Mouse (Mus musculus) limb, embryonic 15.5 days (tissue): ENCODE measurements around the gene Cbx5. TPM values are rescaled to one million over a fixed set of nuclear protein-coding genes. Genes with fewer than 3 reads are reported as not detected.

Experiments
- ATAC-seq: fragments of 200-750 bp; cut with Nextera tagmentation; 2 replicates; pipeline ENCODE4 v1.8.0; 2017; ENCODE audit warnings: low read depth, moderate TSS enrichment; ENCODE audit not compliant: insufficient number of reproducible peaks, low FRiP score, low TSS enrichment
- H3K27ac ChIP-seq: fragments of 300-500 bp; sonication (generic); 2 replicates; pipeline ENCODE4 v1.5.1; 2015; ENCODE audit warnings: moderate library complexity, mild to moderate bottlenecking, inconsistent platforms
- H3K27me3 ChIP-seq: fragments of 300-500 bp; sonication (generic); 2 replicates; pipeline ENCODE4 v1.6.1; 2015; ENCODE audit warnings: inconsistent platforms
- H3K36me3 ChIP-seq: fragments of 300-500 bp; sonication (generic); 2 replicates; pipeline ENCODE4 v1.6.1; 2015; ENCODE audit warnings: inconsistent platforms
- H3K4me1 ChIP-seq: fragments of 300-500 bp; sonication (generic); 2 replicates; pipeline ENCODE4 v1.6.1; 2015; ENCODE audit warnings: inconsistent platforms
- H3K4me2 ChIP-seq: fragments of 300-500 bp; sonication (generic); 2 replicates; pipeline ENCODE4 v1.6.1; 2015; ENCODE audit warnings: mild to moderate bottlenecking, inconsistent platforms
- H3K4me3 ChIP-seq: fragments of 300-500 bp; sonication (generic); 2 replicates; pipeline ENCODE4 v1.5.1; 2015; ENCODE audit warnings: mild to moderate bottlenecking, inconsistent platforms
- H3K9ac ChIP-seq: fragments of 300-500 bp; sonication (generic); 2 replicates; pipeline ENCODE4 v1.6.1; 2015; ENCODE audit warnings: inconsistent platforms
- H3K9me3 ChIP-seq: fragments of 300-500 bp; sonication (generic); 2 replicates; pipeline ENCODE4 v1.6.1; 2016; ENCODE audit warnings: inconsistent platforms
- WGBS: fragments of 180-500 bp; shearing (Covaris S2); methylation state at CpG from one replicate; pipeline ENCODE4 v1.1.7; 2015; 5-methylcytosine and 5-hydroxymethylcytosine counted together
- microRNA counts: library from miRNA; unstranded; fragments of <30 nt; microRNA quantifications from one replicate; lab custom pipeline; 2016
- microRNA-seq: library from miRNA; unstranded; fragments of <30 nt; microRNA quantifications from one replicate; pipeline ENCODE4, GENCODE M21; 2016
- polyA plus RNA-seq: library from polyadenylated mRNA; unstranded; fragments of >200 nt; fragmentation: Nextera tagmentation; extraction: Ambion mirVana; gene quantifications from 2 replicates; pipeline ENCODE4 v1.2.1, GENCODE M21; 2015

The Cbx5 gene
- polyA plus RNA-seq, 1 experiment from 2014 or later = 98.4 TPM

DNA sequence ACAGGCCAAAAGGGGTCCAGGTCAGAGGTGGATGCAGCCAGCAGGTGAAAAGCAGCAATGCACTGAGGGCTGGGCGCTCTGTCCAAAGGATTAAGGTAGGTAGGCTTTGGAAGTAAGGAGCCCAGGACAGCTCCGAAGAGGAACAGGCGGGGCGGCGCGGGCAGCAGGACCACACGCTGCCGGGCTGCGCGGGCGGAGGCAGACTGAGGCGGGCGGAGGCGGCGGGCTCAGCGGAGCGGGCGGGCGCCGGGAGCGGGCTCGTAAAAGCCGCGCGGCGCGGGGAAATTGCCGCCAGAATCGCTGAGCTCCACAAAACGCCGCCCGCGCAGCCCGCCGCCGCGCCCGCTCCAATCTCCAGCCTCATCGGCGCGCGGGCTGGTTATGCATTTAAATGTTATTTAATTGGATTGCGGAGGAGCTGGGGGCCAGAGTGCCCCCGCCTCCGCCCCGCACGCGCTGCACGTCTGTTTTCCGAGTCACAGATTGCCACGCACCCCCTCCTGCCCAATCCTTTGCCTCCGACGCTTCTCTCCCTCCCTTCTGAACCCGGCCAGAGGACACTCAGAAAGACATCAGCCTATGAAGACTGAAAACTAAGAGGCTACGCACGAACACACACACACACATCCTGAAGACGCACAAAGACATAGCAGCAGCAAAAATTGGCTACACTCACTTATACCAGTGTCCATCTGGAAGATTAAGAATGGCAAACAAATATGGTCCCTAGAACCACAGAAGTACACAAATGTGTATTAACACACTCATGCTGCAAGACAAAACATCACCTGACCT lies 92.8 kb downstream of the Cbx5 start:
- Histone ChIP-seq H3K36me3 (no peaks in the 10 kb centered on the region), H3K4me1 (peaks cover 21% of the 10 kb centered on the region), H3K27me3 (peaks cover 55% of the 10 kb centered on the region), H3K9ac (peak overlapping the region; percentile 33), H3K4me2 (peak overlapping the region; percentile 87), H3K4me3 (peak overlapping the region; percentile 44), H3K27ac (no peak overlapping the region), H3K9me3 (no peaks in the 10 kb centered on the region)
- 1% methylated on average over 57 of the region's 57 CpGs for WGBS
- ATAC-seq = 0 out of 2 replicates have a peak, but pooled peaks have one; percentile 28

DNA sequence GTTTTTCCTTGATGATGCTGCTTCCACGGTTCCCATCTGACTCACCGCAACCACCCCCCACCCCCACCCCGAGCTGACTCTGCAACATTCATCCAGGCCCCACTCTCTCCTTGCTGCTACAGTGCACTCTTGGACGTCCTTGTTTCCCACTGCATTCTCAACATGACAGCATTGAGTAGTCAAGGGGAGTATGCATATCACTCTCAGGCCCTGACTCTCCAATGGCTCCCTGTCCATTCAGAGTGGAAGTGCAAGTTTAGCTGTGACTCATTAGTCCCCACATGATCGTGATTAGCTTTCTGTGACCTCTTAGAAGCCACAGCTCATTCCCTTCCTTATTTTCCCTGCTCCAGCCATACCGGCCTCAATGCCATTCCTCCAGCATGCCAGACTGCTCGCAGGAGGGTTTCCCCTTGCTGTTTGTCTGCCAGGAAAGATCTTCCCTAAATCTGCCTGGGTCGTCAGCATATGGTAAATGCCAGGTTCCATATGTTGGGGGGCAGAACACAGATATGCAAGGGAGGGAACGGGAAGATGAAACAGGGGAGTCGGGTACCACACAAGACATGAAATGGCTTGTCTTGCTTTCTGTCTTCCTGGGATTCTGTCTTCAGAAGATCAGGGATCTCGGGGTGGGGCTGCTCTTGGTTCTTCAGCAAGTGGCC lies 93.8 kb downstream of the Cbx5 start:
- no peaks in the 10 kb centered on the region for H3K9me3 ChIP-seq
- H3K4me2 ChIP-seq = no peak overlapping the region
- WGBS = 61% methylated on average over 11 of the region's 11 CpGs
- no peak overlapping the region for H3K4me3 ChIP-seq
- H3K36me3 ChIP-seq = no peaks in the 10 kb centered on the region
- H3K27ac ChIP-seq = no peak overlapping the region
- peaks cover 55% of the 10 kb centered on the region for H3K27me3 ChIP-seq
- no peak overlapping the region for H3K9ac ChIP-seq
- no peak for ATAC-seq
- peaks cover 21% of the 10 kb centered on the region for H3K4me1 ChIP-seq

- 35% methylated on average over 3 of the region's 3 CpGs for WGBS
- no peaks in the 10 kb centered on the region for H3K36me3 ChIP-seq
- H3K9me3 ChIP-seq = no peaks in the 10 kb centered on the region
- H3K9ac ChIP-seq = no peak overlapping the region
- peaks cover 58% of the 10 kb centered on the region for H3K27me3 ChIP-seq
- H3K4me3 ChIP-seq = no peak overlapping the region
- H3K4me2 ChIP-seq = no peak overlapping the region
- H3K4me1 ChIP-seq = peaks cover 21% of the 10 kb centered on the region
- H3K27ac ChIP-seq = no peak overlapping the region
- no peak for ATAC-seq
These were observed 95.4 kb downstream of the Cbx5 start for GRCm38 (mm10) chr15:103144176-103144575.

MicroRNAs within 50 kb of the gene (microRNA counts, 519-probe panel; counts per million panel counts)
- microRNA mmu-miR-148b (lab: Ali Mortazavi, UCI) = 3,087 counts per million, percentile 71 among the panel's probes with 10 or more counts

Small RNAs within 50 kb of the gene (microRNA-seq; reads per million reads assigned to microRNA genes)
- 189 reads per million, percentile 57 among the genes with 10 or more reads in this experiment for gene Mir148b

Other genes starting within 250 kb of the Cbx5 start
- 1.5 and 3.0 TPM in 2 replicates for gene Hoxc8, start 249.2 kb downstream of the Cbx5 start, polyA plus RNA-seq
- 1.7 and 2.3 TPM in 2 replicates for gene Hoxc6, start 241.6 kb downstream of the Cbx5 start, polyA plus RNA-seq
- 1.7 and 2.7 TPM in 2 replicates for gene Hoxc4, start 220.9 kb downstream of the Cbx5 start, polyA plus RNA-seq
- gene Smug1, start 72.7 kb downstream of the Cbx5 start, polyA plus RNA-seq = 17.0 and 18.3 TPM in 2 replicates
- 593 and 673 TPM in 2 replicates for gene Hnrnpa1, start 616 bp upstream of the Cbx5 start, polyA plus RNA-seq
- 1.5 and 2.2 TPM in 2 replicates for gene Nfe2, start 18.6 kb upstream of the Cbx5 start, polyA plus RNA-seq
- 270 and 286 TPM in 2 replicates for gene Copz1, start 32.9 kb upstream of the Cbx5 start, polyA plus RNA-seq
- 0.20 and 0.36 TPM in 2 replicates for gene Gpr84, start 70.8 kb upstream of the Cbx5 start, polyA plus RNA-seq
- 17.1 and 19.4 TPM in 2 replicates for gene Zfp385a, start 100.3 kb upstream of the Cbx5 start, polyA plus RNA-seq
- 62.0 and 64.9 TPM in 2 replicates for gene Itga5, start 126.9 kb upstream of the Cbx5 start, polyA plus RNA-seq
- not detected in 2 replicates for gene Gtsf1, start 190.7 kb upstream of the Cbx5 start, polyA plus RNA-seq
- not detected in 2 replicates for gene Gtsf2, start 208.7 kb upstream of the Cbx5 start, polyA plus RNA-seq
- gene Nckap1l, start 214.0 kb upstream of the Cbx5 start, polyA plus RNA-seq = 4.4 and 5.0 TPM in 2 replicates